Mouse (Mus musculus) megakaryocyte, embryonic 14.5 days (primary cell): ENCODE measurements around the gene Scgb3a1.

ENCODE experiments used
- FLI1 ChIP-seq: IDR thresholded peaks from 2 replicates; pipeline ENCODE4 v1.6.1; 2012; ENCODE audit warnings: low read length, inconsistent platforms, mixed read lengths
- GATA1 ChIP-seq: IDR thresholded peaks from 3 replicates; pipeline ENCODE4 v1.6.1; 2012; ENCODE audit warnings: mixed read lengths, low read length, inconsistent platforms, borderline replicate concordance

DNA sequence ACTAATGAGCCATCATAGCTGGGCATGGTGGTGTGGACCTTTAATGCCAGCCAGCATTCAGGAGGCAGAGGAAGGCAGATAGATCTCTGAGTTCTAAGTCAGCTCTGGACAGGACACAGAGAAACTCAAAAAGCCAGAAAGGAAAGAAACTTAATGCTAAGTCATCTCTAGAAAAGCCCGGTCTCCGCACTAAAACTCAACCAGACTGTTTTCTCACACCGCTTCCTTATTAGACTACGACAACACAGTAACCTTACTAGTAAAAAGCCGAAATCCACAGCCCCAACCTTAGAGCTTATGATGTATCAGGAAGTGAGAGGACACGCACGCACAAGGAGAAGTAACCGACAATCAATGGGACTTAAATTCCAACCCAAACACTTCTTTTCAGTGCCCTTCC lies 38.6 kb downstream of the Scgb3a1 start:
- TF ChIP-seq GATA1 (no peak), FLI1 (no peak)
